Mouse (Mus musculus) c-Kit-positive CD71-positive TER-119-negative erythroid progenitor cells, embryonic 14.5 days (primary cell): ENCODE results near the gene Olfr1062.
"Not testable (repeated sequence)": the region's sequence is repeated elsewhere in the genome, so short reads cannot be mapped to it uniquely, and the experiment has no call there.

Source experiments
- DNase-seq: peaks from one replicate; pipeline ENCODE4 v3.0.0-alpha.2; 2013; ENCODE audit warnings: low read depth

Olfr1062 gene

GRCm38 (mm10) chr2:86426649-86427048, at the start of gene Olfr1062:
TSS of gene Olfr1062 (minus strand) at chr2:86426749.
- DNase-seq = not testable (repeated sequence)

GRCm38 (mm10) chr2:86464442-86465109, 38.0 kb upstream of the Olfr1062 start:
- DNase-seq = no peak

GRCm38 (mm10) chr2:86460434-86460833, 33.9 kb upstream of the Olfr1062 start:
- DNase-seq = no peak

- no peak for DNase-seq
These were observed 29.6 kb upstream of the Olfr1062 start, which contains the start of gene Olfr1066 for GRCm38 (mm10) chr2:86456169-86456568. TSS of gene Olfr1066 (minus strand) at chr2:86456269.

- not testable (repeated sequence) for DNase-seq
These were observed 23.9 kb upstream of the Olfr1062 start, which contains the start of gene Olfr1065 for GRCm38 (mm10) chr2:86450491-86450890. TSS of gene Olfr1065 (minus strand) at chr2:86450591.

- not testable (repeated sequence) for DNase-seq
These were observed 15.6 kb upstream of the Olfr1062 start for GRCm38 (mm10) chr2:86442101-86442500.

- DNase-seq = not testable (repeated sequence)
These were observed 2.0 kb upstream of the Olfr1062 start for GRCm38 (mm10) chr2:86428511-86428910.

- no peak for DNase-seq
These were observed 12.6 kb downstream of the Olfr1062 start, which contains the start of gene Olfr1061 for GRCm38 (mm10) chr2:86413950-86414349. TSS of gene Olfr1061 (minus strand) at chr2:86414050.

GRCm38 (mm10) chr2:86395114-86395513, 31.4 kb downstream of the Olfr1062 start:
- DNase-seq = no peak

- not testable (repeated sequence) for DNase-seq
These were observed 38.1 kb downstream of the Olfr1062 start, which contains the start of gene Olfr1058 for GRCm38 (mm10) chr2:86388461-86388860. TSS of gene Olfr1058 (minus strand) at chr2:86388561.

- DNase-seq = no peak
These were observed 48.3 kb downstream of the Olfr1062 start, which contains the start of gene Olfr1057 for GRCm38 (mm10) chr2:86378293-86378692. TSS of gene Olfr1057 (minus strand) at chr2:86378393.
